8 mouse cellular contexts compared by ENCODE assay signal in genomic region chr10:5194671-5195234, GRCm38 (mm10).
DNase-seq lines count a peak whose midpoint lies in the region; ATAC-seq and TF ChIP-seq lines count a peak whose summit lies in the region.

No protein-coding gene starts in this region.

- peak; percentile 99 for ATAC-seq in forebrain, embryonic 15.5 days (replicated peaks)
- ATAC-seq in lung, embryonic 14.5 days (ENCODE audit: insufficient read depth): peak; percentile 99
- peak; percentile 83 for ATAC-seq in neutrophil, adult 5-6 weeks (ENCODE audit: extremely low read depth, insufficient number of reproducible peaks, low FRiP score, poor library complexity, severe bottlenecking)

- H3K9ac ChIP-seq in forebrain, embryonic 15.5 days (replicated peaks): peak overlapping the region; percentile 41
- peak overlapping the region; percentile 37 for H3K9ac ChIP-seq in lung, embryonic 14.5 days

- under 1% methylated on average over 13 of the region's 13 CpGs for WGBS in forebrain, embryonic 15.5 days
- 0% methylated on average over 13 of the region's 13 CpGs for WGBS in lung, embryonic 14.5 days

- intact Hi-C loops in heart, postnatal 25 days (cut with DNase I): no loop called here

- peak; percentile 62 for DNase-seq in ES-CJ7 (ENCODE audit: low read depth, low spot score)
- DNase-seq in cerebellum, adult 11-12 months: peak; percentile 92
- peak; percentile 36 for DNase-seq in heart, postnatal 25 days (ENCODE audit: low spot score)
- peak; percentile 32 to 48 for DNase-seq in layer of hippocampus, adult 2 months (ENCODE audit: low spot score in 2 of 2)
- DNase-seq in lung, embryonic 14.5 days: peak; percentile 78
- DNase-seq in testis, postnatal 14 days (ENCODE audit: low spot score): peak; percentile 36

- no peaks in the 10 kb centered on the region for H3K27me3 ChIP-seq in forebrain, embryonic 15.5 days
- no peaks in the 10 kb centered on the region for H3K27me3 ChIP-seq in lung, embryonic 14.5 days (ENCODE audit: insufficient read depth, low read length)

- peak overlapping the region; percentile 79 for H3K27ac ChIP-seq in forebrain, embryonic 15.5 days (replicated peaks)
- H3K27ac ChIP-seq in layer of hippocampus, adult 2 months: peak overlapping the region; percentile 89
- peak overlapping the region; percentile 45; the same call in 1 of the 2 replicates for H3K27ac ChIP-seq in lung, embryonic 14.5 days (ENCODE audit: low read depth)

- peak overlapping the region; percentile 45 for H3K4me3 ChIP-seq in forebrain, embryonic 15.5 days
- H3K4me3 ChIP-seq in layer of hippocampus, adult 2 months: peak overlapping the region; percentile 62
- peak overlapping the region; percentile 39 for H3K4me3 ChIP-seq in lung, embryonic 14.5 days (ENCODE audit: low read depth, low read length)

- peak overlapping the region; percentile 65 for H3K4me2 ChIP-seq in forebrain, embryonic 15.5 days (replicated peaks)
- H3K4me2 ChIP-seq in lung, embryonic 14.5 days: peak overlapping the region; percentile 66

- no peaks in the 10 kb centered on the region for H3K36me3 ChIP-seq in forebrain, embryonic 15.5 days
- no peaks in the 10 kb centered on the region for H3K36me3 ChIP-seq in lung, embryonic 14.5 days (ENCODE audit: insufficient read depth)

- no peaks in the 10 kb centered on the region for H3K9me3 ChIP-seq in forebrain, embryonic 15.5 days
- no peaks in the 10 kb centered on the region for H3K9me3 ChIP-seq in lung, embryonic 14.5 days (ENCODE audit: low read depth, low read length)

- peaks cover 9% of the 10 kb centered on the region; the same call in 1 of the 2 replicates for H3K4me1 ChIP-seq in forebrain, embryonic 15.5 days
- no peaks in the 10 kb centered on the region for H3K4me1 ChIP-seq in lung, embryonic 14.5 days (ENCODE audit: insufficient read depth)

- peak; percentile 58 for TF ChIP-seq CTCF in layer of hippocampus, adult 2 months (conservative IDR thresholded peaks at IDR 0.05)
- peak; percentile 6; the same call in 1 of the 2 replicates for TF ChIP-seq CTCF in lung, embryonic 14.5 days (IDR thresholded peaks at IDR 0.05; ENCODE audit: low read depth)

Comparison
In these comparisons a context has a peak if more than half of its experiments do, and no peak if none do; other contexts are left out.
1. Peak in every context shown above with its lines: DNase-seq, ATAC-seq, H3K4me3 ChIP-seq and H3K27ac ChIP-seq.
2. DNase-seq: peak in every context shown above with its lines; median percentile 92 in cerebellum, adult 11-12 months; 78 in lung, embryonic 14.5 days; 62 in ES-CJ7; 40 in layer of hippocampus, adult 2 months; 36 in heart, postnatal 25 days; 36 in testis, postnatal 14 days.